Mouse (Mus musculus) hindbrain, embryonic 16.5 days (tissue): ENCODE results near the gene Bcor. TPM values are rescaled to one million over a fixed set of nuclear protein-coding genes. Genes with fewer than 3 reads are reported as not detected.

ENCODE experiments used
- ATAC-seq: fragments of 200-750 bp; cut with Nextera tagmentation; 2 replicates; pipeline ENCODE4 v1.8.0; 2017; ENCODE audit warnings: moderate TSS enrichment, moderate library complexity
- H3K27ac ChIP-seq: fragments of 300-500 bp; sonication (generic); 2 replicates; pipeline ENCODE4 v1.5.1; 2014; ENCODE audit warnings: low read depth, mild to moderate bottlenecking, control low read depth, low read length, moderate library complexity
- H3K27me3 ChIP-seq: fragments of 300-500 bp; sonication (generic); replicated peaks from 2 replicates; pipeline ENCODE4 v1.6.1; 2014; ENCODE audit warnings: low read length; ENCODE audit not compliant: control insufficient read depth, insufficient read depth
- H3K36me3 ChIP-seq: fragments of 300-500 bp; sonication (generic); 2 replicates; pipeline ENCODE4 v1.6.1; 2014; ENCODE audit warnings: mild to moderate bottlenecking, low read length, moderate library complexity, mixed read lengths; ENCODE audit not compliant: control insufficient read depth, insufficient read depth
- H3K4me1 ChIP-seq: fragments of 300-500 bp; sonication (generic); 2 replicates; pipeline ENCODE4 v1.6.1; 2014; ENCODE audit warnings: low read depth, low read length; ENCODE audit not compliant: control insufficient read depth, insufficient read depth
- H3K4me2 ChIP-seq: fragments of 300-500 bp; sonication (generic); 2 replicates; pipeline ENCODE4 v1.6.1; 2014; ENCODE audit warnings: mild to moderate bottlenecking, low read length, control low read depth, moderate library complexity
- H3K4me3 ChIP-seq: fragments of 300-500 bp; sonication (generic); 2 replicates; pipeline ENCODE4 v1.5.1; 2014; ENCODE audit warnings: mild to moderate bottlenecking, low read length, control low read depth, moderate library complexity
- H3K9ac ChIP-seq: fragments of 300-500 bp; sonication (generic); 2 replicates; pipeline ENCODE4 v1.6.1; 2014; ENCODE audit warnings: low read depth, mild to moderate bottlenecking, control low read depth, low read length, moderate library complexity
- H3K9me3 ChIP-seq: fragments of 300-500 bp; sonication (generic); 2 replicates; pipeline ENCODE4 v1.6.1; 2014; ENCODE audit warnings: mild to moderate bottlenecking, low read length, moderate library complexity; ENCODE audit not compliant: control insufficient read depth
- WGBS: fragments of 180-500 bp; shearing (Covaris S2); extraction: QIAGEN DNeasy Blood & Tissue Kit; methylation state at CpG from one replicate; pipeline ENCODE4 v1.1.7; 2014; 5-methylcytosine and 5-hydroxymethylcytosine counted together
- polyA plus RNA-seq: library from polyadenylated mRNA; unstranded; fragments of >200 nt; fragmentation: Nextera tagmentation; extraction: Ambion mirVana; gene quantifications from 2 replicates; pipeline ENCODE4 v1.2.1, GENCODE M21; 2015

The Bcor gene
- polyA plus RNA-seq, 1 experiment from 2014 or later, result 11.2 TPM

DNA sequence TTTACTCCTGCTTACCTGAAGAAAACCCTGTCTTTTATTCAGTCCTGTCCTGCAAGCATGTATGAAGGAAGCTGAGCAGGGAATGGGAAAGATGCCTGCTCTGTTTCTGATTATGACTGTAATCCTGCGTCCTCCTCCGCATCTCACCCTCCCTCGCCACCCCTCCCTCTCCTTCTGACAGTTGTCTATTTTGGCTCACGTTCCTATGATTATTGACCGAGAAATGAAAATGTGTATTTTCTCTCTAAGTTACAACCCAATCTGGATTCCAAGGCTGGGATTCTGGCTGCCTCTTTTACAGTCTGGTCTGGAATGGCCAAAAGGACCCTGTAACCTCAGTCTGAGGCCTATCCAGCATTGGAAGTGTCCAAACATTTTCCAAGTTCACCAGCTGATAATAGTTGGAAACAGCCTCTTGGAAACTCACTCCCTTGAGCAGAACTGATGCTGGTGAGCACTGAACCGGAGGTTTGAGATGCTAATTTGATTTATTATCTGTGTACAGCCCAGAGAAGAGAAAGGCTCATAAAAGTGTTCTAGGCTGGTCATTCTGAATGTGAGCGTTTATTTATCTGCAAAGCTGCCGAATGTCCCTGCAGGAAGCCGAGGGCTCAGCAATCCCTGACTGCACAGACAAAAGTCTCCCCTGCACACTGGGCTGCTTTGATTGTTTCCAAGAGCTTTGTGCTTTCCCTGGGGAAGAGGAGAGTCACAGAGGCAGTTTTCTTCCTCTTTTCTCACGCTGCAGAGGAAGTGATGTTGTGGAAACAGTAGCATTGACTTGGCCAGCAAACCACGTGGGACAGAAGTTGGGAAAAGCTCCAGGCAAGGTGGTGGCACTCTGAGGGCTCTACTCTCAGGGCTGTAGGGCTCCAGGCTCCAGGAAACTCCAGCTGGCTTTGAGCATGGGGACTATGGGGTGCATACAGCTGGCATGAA is 4.7 kb upstream of the Bcor start:
- no peak overlapping the region for H3K4me2 ChIP-seq
- peak overlapping the region; percentile 34; the same call in 1 of the 2 replicates for H3K27ac ChIP-seq
- H3K4me1 ChIP-seq, result no peaks in the 10 kb centered on the region
- H3K36me3 ChIP-seq, result no peaks in the 10 kb centered on the region
- ATAC-seq, result 0 out of 2 replicates have a peak, but pooled peaks have one; percentile 30
- WGBS, result 42% methylated on average over 11 of the region's 11 CpGs
- H3K9ac ChIP-seq, result no peak overlapping the region
- H3K9me3 ChIP-seq, result no peaks in the 10 kb centered on the region
- no peak overlapping the region for H3K4me3 ChIP-seq
- no peaks in the 10 kb centered on the region; the same call in 1 of the 2 replicates for H3K27me3 ChIP-seq

DNA sequence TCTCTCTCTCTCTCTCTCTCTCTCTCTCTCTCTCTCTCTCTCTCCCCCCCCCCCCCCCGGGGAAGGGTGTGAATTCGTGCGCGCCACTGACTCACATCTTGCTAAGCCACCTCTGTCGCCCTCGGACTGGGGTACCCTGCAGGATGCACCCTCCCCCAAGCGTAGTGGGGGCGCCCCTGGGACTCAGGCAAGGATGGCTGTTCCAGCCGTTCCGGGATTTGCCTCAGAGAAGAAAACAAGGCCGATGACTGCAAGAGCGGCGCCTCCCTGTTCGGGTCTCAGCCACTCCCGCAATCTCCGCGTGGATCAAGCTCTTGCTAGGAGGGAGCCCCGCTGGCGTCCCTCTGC is 647 bp downstream of the Bcor start:
- Histone ChIP-seq H3K9ac (peak overlapping the region; percentile 67), H3K4me3 (peak overlapping the region; percentile 51), H3K9me3 (no peaks in the 10 kb centered on the region), H3K4me2 (peak overlapping the region; percentile 69), H3K27ac (peak overlapping the region; percentile 72), H3K4me1 (peaks cover 8% of the 10 kb centered on the region), H3K27me3 (peaks cover 23% of the 10 kb centered on the region), H3K36me3 (no peaks in the 10 kb centered on the region)
- WGBS, result 3% methylated on average over 10 of the region's 19 CpGs
- peak; percentile 53 for ATAC-seq

DNA sequence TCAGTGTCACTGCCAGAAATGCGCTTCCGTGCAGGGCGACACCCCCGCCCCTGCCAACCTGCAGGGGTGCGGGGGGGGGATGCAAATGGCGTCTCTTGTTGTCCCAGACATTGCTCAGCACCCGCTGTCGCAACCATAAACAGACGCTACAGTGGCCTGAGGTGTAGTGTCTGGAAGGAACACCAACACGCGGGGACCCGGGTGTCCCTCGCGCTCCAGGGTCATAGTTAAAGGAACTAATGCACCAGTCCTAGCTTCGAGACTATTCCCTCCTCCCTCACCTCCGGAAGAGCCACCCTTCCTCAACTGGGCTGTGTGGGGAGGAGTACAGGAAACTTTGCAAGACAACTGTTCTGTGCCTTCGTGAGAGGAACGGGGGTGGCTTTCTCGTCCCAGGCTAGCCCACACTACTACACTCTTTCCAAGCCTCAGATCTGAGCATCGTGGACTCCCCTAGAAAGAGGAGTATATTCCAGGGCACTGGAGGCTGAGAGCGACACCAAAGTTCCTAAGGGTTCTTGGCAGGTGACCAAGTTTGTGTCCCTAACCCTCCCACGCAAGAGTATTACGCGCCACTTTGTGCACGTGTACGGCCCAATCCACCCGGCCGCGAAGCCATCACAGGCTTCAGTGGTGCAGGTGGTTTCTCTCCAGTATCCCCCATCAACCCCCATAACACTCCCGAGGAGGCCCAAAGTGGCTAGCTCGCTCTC is 1.2 kb downstream of the Bcor start:
- Histone ChIP-seq H3K27me3 (peaks cover 23% of the 10 kb centered on the region), H3K27ac (peak overlapping the region; percentile 48; the same call in 1 of the 2 replicates), H3K4me2 (peak overlapping the region; percentile 69), H3K4me3 (peak overlapping the region; percentile 51), H3K36me3 (no peaks in the 10 kb centered on the region), H3K9me3 (no peaks in the 10 kb centered on the region), H3K9ac (peak overlapping the region; percentile 67; the same call in 1 of the 2 replicates), H3K4me1 (peaks cover 8% of the 10 kb centered on the region)
- WGBS, result 4% methylated on average over 22 of the region's 31 CpGs
- ATAC-seq, result peak; percentile 25; the same call in 1 of the 2 replicates

DNA sequence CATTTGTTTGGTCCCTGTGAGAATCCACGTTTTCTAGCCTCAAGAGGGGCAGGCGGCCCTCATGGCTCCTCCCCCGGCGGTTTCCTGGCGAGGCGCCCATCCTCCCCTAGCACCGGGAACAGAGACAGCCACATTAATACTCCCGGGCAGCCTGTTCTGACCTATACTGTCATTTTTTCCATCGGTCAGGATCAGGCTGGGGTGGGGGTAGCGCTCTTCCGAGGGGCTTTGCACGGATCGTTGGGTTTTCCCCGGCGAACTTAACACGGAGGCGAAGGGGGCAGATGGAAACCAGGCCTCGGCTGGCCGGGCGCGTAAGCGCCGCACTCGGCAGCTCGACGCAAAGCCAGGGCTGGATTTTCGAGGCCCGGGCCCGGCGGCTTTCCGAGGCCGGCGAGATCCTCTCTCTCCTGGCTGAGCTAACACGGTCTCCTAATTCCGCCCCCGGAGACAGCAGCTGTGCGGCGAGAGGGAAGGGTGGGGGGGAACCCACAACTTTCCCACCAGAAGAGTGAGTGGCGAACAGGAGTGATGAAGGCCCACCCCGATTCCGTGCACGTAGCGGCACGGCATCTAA is 1.8 kb downstream of the Bcor start:
- WGBS, result 4% methylated on average over 44 of the region's 44 CpGs
- peak overlapping the region; percentile 56 for H3K9ac ChIP-seq
- peak overlapping the region; percentile 51 for H3K4me3 ChIP-seq
- H3K4me1 ChIP-seq, result peaks cover 8% of the 10 kb centered on the region
- H3K36me3 ChIP-seq, result no peaks in the 10 kb centered on the region
- H3K4me2 ChIP-seq, result peak overlapping the region; percentile 69
- peak overlapping the region; percentile 48 for H3K27ac ChIP-seq
- H3K27me3 ChIP-seq, result peaks cover 23% of the 10 kb centered on the region
- no peaks in the 10 kb centered on the region for H3K9me3 ChIP-seq
- ATAC-seq, result peak; percentile 76

DNA sequence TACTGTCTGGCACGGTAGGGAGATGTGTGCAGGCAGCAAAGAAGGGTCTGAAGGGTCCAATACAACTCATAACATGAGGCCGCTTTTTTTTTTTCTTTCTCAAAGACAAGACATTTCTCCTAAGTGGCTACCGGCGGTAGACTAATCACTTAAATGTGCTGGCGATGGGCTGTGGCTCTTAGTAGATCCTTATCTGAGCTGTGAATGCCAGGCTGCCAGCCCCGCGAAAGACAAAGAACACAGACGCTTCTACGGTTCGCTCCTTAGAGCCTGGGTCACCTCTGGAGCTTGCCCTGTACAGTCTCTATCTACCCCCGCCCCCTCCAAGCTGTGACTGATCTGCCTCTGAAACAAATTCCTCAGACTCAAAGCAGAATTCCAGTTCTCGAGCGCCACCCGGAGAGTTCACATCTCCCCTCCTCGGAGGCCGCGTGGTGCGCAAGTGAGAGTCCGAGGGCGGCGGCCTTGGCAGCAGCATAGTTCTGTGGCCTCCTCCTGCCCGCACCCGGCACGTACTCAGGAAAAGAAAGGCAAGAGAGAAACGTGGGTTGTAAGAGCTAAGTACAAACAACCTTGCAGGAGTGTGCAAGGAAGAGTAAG is 2.7 kb downstream of the Bcor start:
- Histone ChIP-seq H3K36me3 (no peaks in the 10 kb centered on the region), H3K9ac (no peak overlapping the region; the same call in 1 of the 2 replicates), H3K4me2 (peak overlapping the region; percentile 69), H3K4me1 (peaks cover 8% of the 10 kb centered on the region), H3K4me3 (no peak overlapping the region), H3K27ac (no peak overlapping the region), H3K27me3 (peaks cover 26% of the 10 kb centered on the region), H3K9me3 (no peaks in the 10 kb centered on the region)
- no peak for ATAC-seq
- whole genome bisulfite sequencing, result 10% methylated on average over 25 of the region's 25 CpGs

DNA sequence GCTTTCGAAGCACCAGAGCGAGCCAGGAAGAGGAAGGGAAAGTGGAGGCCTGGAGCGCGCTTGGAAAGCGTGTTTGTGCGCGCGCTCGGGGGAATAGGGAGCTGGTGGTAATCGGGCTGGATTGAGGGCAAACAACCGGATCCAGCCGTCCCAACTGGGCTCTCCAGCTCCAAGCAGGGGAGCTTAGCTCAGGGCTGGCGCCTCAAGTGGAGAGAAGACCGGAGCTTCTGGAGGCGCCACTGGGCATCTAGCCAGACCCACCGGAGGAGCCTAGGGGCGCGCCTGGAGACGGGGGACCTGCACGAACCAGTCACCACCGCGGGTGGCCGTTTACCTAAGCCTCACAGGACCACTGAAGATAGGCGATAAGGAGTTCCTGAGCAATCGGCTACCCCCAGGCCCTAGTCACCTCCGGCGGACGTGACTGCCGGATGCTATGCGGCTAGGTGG is 4.3 kb downstream of the Bcor start:
- Histone ChIP-seq H3K9me3 (no peaks in the 10 kb centered on the region), H3K9ac (no peak overlapping the region; the same call in none of the 2 replicates), H3K4me1 (peaks cover 8% of the 10 kb centered on the region), H3K27me3 (peaks cover 33% of the 10 kb centered on the region), H3K36me3 (no peaks in the 10 kb centered on the region), H3K4me2 (peak overlapping the region; percentile 54), H3K27ac (no peak overlapping the region), H3K4me3 (peak overlapping the region; percentile 27)
- ATAC-seq, result no peak
- 6% methylated on average over 20 of the region's 30 CpGs for WGBS

DNA sequence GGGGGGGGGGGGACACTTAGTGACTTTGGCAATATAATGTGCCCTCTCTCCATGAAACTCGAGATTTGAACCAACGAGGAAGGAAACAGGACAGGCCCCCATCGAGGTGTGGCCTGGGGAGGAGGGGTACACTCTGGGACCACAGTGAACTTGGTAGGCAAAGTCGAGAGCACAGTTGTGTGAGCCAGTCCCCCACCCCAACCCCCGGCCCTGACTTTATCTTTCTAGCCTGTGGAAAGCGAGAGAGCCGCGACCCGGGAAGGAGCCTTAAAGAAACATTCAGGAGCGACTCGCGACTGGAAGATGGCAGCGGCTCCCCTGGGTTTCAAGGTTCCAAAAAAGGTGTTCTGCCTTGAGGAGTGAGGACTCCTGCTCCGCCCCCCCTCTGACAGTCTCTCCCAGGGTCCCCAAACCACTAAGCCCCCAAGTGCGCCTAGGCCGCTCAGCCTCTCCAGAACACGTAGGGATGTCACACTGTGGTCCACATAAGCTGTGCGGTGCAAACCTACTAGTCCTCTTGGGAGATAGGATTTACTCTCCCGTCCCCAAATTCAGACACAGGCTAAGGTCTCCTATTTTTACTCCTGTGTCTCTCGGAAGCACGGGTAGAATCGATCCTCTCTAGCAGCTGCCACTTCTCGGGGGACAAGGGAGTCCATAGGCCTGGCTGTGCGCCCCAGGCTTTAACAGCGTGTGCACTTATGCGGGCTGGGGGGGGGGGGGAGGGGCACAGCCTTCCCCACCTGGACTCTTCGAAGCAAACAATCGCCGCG is 4.9 kb downstream of the Bcor start:
- no peaks in the 10 kb centered on the region for H3K36me3 ChIP-seq
- H3K9me3 ChIP-seq, result no peaks in the 10 kb centered on the region
- peak overlapping the region; percentile 13 for H3K9ac ChIP-seq
- WGBS, result 17% methylated on average over 25 of the region's 30 CpGs
- H3K4me2 ChIP-seq, result peak overlapping the region; percentile 54
- H3K4me3 ChIP-seq, result peak overlapping the region; percentile 27
- H3K27ac ChIP-seq, result no peak overlapping the region
- peaks cover 14% of the 10 kb centered on the region for H3K4me1 ChIP-seq
- ATAC-seq, result no peak
- peaks cover 34% of the 10 kb centered on the region for H3K27me3 ChIP-seq
